Mouse (Mus musculus): ENCODE measurements around the gene Nufip2. TPM values are rescaled to one million over a fixed set of nuclear protein-coding genes. Genes with fewer than 3 reads are reported as not detected.
A peak's percentile ranks its signal among the peaks of the same experiment; 100 is the strongest.
"Not testable (repeated sequence)": the region's sequence is repeated elsewhere in the genome, so short reads cannot be mapped to it uniquely, and the experiment has no call there.

The Nufip2 gene
- polyA plus RNA-seq, 1 experiment from 2014 or later, result 5.7 TPM

- no peaks in the 10 kb centered on the region for H3K4me1 ChIP-seq (replicated peaks; ENCODE audit: control insufficient read depth, insufficient read depth, low read length)
- H3K4me2 ChIP-seq (ENCODE audit: low read depth, low read length, severe bottlenecking), result no peak overlapping the region
- no peak for ATAC-seq (replicated peaks; ENCODE audit: low FRiP score)
- H3K36me3 ChIP-seq (ENCODE audit: control insufficient read depth, insufficient read depth, low read length), result no peaks in the 10 kb centered on the region
- no peak for DNase-seq (ENCODE audit: low spot score)
- WGBS, result 92% methylated on average over 8 of the region's 8 CpGs
- no peak overlapping the region for H3K4me3 ChIP-seq (ENCODE audit: low read depth, low read length)
- no peak overlapping the region for H3K9ac ChIP-seq (ENCODE audit: low read length)
- no peaks in the 10 kb centered on the region for H3K9me3 ChIP-seq (ENCODE audit: control insufficient read depth, low read length)
- no peaks in the 10 kb centered on the region for H3K27me3 ChIP-seq (ENCODE audit: control insufficient read depth, insufficient read depth, low read length)
- no peak overlapping the region for H3K27ac ChIP-seq (ENCODE audit: low read depth, low read length)
Measured at GRCm38 (mm10) chr11:77664046-77664445, 21.9 kb upstream of the Nufip2 start.

- H3K36me3 ChIP-seq (ENCODE audit: control insufficient read depth, insufficient read depth, low read length); H3K4me3 ChIP-seq (ENCODE audit: low read depth, low read length); H3K9ac ChIP-seq (ENCODE audit: low read length); ATAC-seq (replicated peaks; ENCODE audit: low FRiP score); H3K27ac ChIP-seq (ENCODE audit: low read depth, low read length); H3K4me1 ChIP-seq (replicated peaks; ENCODE audit: control insufficient read depth, insufficient read depth, low read length); H3K9me3 ChIP-seq (ENCODE audit: control insufficient read depth, low read length); H3K4me2 ChIP-seq (ENCODE audit: low read depth, low read length, severe bottlenecking); H3K27me3 ChIP-seq (ENCODE audit: control insufficient read depth, insufficient read depth, low read length); DNase-seq (ENCODE audit: low spot score): not testable (repeated sequence)
- WGBS, result 75% methylated on average over 5 of the region's 5 CpGs
Measured at GRCm38 (mm10) chr11:77665384-77665783, 20.6 kb upstream of the Nufip2 start.

- H3K4me2 ChIP-seq (ENCODE audit: low read depth, low read length, severe bottlenecking); H3K9ac ChIP-seq (ENCODE audit: low read length); H3K27me3 ChIP-seq (ENCODE audit: control insufficient read depth, insufficient read depth, low read length); H3K36me3 ChIP-seq (ENCODE audit: control insufficient read depth, insufficient read depth, low read length); H3K9me3 ChIP-seq (ENCODE audit: control insufficient read depth, low read length); DNase-seq (ENCODE audit: low spot score); H3K27ac ChIP-seq (ENCODE audit: low read depth, low read length); H3K4me1 ChIP-seq (replicated peaks; ENCODE audit: control insufficient read depth, insufficient read depth, low read length); ATAC-seq (replicated peaks; ENCODE audit: low FRiP score); H3K4me3 ChIP-seq (ENCODE audit: low read depth, low read length): not testable (repeated sequence)
- 85% methylated on average over 8 of the region's 8 CpGs for WGBS
Measured at GRCm38 (mm10) chr11:77666766-77667165, 19.2 kb upstream of the Nufip2 start.

GRCm38 (mm10) chr11:77672746-77673145 lies 13.2 kb upstream of the Nufip2 start:
- H3K4me2 ChIP-seq (ENCODE audit: low read depth, low read length, severe bottlenecking), result no peak overlapping the region
- H3K36me3 ChIP-seq (ENCODE audit: control insufficient read depth, insufficient read depth, low read length), result no peaks in the 10 kb centered on the region
- WGBS, result 100% methylated on average over 2 of the region's 2 CpGs
- H3K9ac ChIP-seq (ENCODE audit: low read length), result no peak overlapping the region
- DNase-seq (ENCODE audit: low spot score), result no peak
- H3K27ac ChIP-seq (ENCODE audit: low read depth, low read length), result no peak overlapping the region
- no peaks in the 10 kb centered on the region; the same call in 1 of the 2 replicates for H3K9me3 ChIP-seq (ENCODE audit: control insufficient read depth, low read length)
- ATAC-seq (replicated peaks; ENCODE audit: low FRiP score), result no peak
- H3K4me3 ChIP-seq (ENCODE audit: low read depth, low read length), result no peak overlapping the region
- H3K4me1 ChIP-seq (replicated peaks; ENCODE audit: control insufficient read depth, insufficient read depth, low read length), result no peaks in the 10 kb centered on the region
- H3K27me3 ChIP-seq (ENCODE audit: control insufficient read depth, insufficient read depth, low read length), result no peaks in the 10 kb centered on the region

GRCm38 (mm10) chr11:77673428-77673991 lies 12.4 kb upstream of the Nufip2 start:
- DNase-seq (ENCODE audit: low spot score) (no peak), ATAC-seq (replicated peaks; ENCODE audit: low FRiP score) (no peak)
- H3K4me3 ChIP-seq (ENCODE audit: low read depth, low read length), result no peak overlapping the region
- no peak overlapping the region for H3K4me2 ChIP-seq (ENCODE audit: low read depth, low read length, severe bottlenecking)
- no peaks in the 10 kb centered on the region for H3K4me1 ChIP-seq (replicated peaks; ENCODE audit: control insufficient read depth, insufficient read depth, low read length)
- no peaks in the 10 kb centered on the region for H3K27me3 ChIP-seq (ENCODE audit: control insufficient read depth, insufficient read depth, low read length)
- H3K9me3 ChIP-seq (ENCODE audit: control insufficient read depth, low read length), result no peaks in the 10 kb centered on the region; the same call in 1 of the 2 replicates
- H3K27ac ChIP-seq (ENCODE audit: low read depth, low read length), result no peak overlapping the region
- no peak overlapping the region for H3K9ac ChIP-seq (ENCODE audit: low read length)
- WGBS, result 62% methylated on average over 4 of the region's 4 CpGs
- H3K36me3 ChIP-seq (ENCODE audit: control insufficient read depth, insufficient read depth, low read length), result no peaks in the 10 kb centered on the region

GRCm38 (mm10) chr11:77680018-77680417 lies 5.9 kb upstream of the Nufip2 start:
- Histone ChIP-seq H3K4me2 (ENCODE audit: low read depth, low read length, severe bottlenecking) (no peak overlapping the region), H3K9me3 (ENCODE audit: control insufficient read depth, low read length) (no peaks in the 10 kb centered on the region), H3K9ac (ENCODE audit: low read length) (no peak overlapping the region), H3K27me3 (ENCODE audit: control insufficient read depth, insufficient read depth, low read length) (no peaks in the 10 kb centered on the region), H3K27ac (ENCODE audit: low read depth, low read length) (no peak overlapping the region), H3K4me1 (replicated peaks; ENCODE audit: control insufficient read depth, insufficient read depth, low read length) (no peaks in the 10 kb centered on the region), H3K36me3 (ENCODE audit: control insufficient read depth, insufficient read depth, low read length) (no peaks in the 10 kb centered on the region), H3K4me3 (ENCODE audit: low read depth, low read length) (no peak overlapping the region)
- WGBS, result 5% methylated on average over 2 of the region's 2 CpGs
- DNase-seq (ENCODE audit: low spot score) (no peak), ATAC-seq (replicated peaks; ENCODE audit: low FRiP score) (no peak)

GRCm38 (mm10) chr11:77684896-77685295 lies 1.1 kb upstream of the Nufip2 start:
- no peak overlapping the region for H3K4me3 ChIP-seq (ENCODE audit: low read depth, low read length)
- 63% methylated on average over 2 of the region's 2 CpGs for WGBS
- H3K27me3 ChIP-seq (ENCODE audit: control insufficient read depth, insufficient read depth, low read length), result no peaks in the 10 kb centered on the region
- DNase-seq (ENCODE audit: low spot score) (no peak), ATAC-seq (replicated peaks; ENCODE audit: low FRiP score) (no peak)
- H3K36me3 ChIP-seq (ENCODE audit: control insufficient read depth, insufficient read depth, low read length), result no peaks in the 10 kb centered on the region
- peak overlapping the region; percentile 94; the same call in 1 of the 2 replicates for H3K27ac ChIP-seq (ENCODE audit: low read depth, low read length)
- no peaks in the 10 kb centered on the region for H3K9me3 ChIP-seq (ENCODE audit: control insufficient read depth, low read length)
- no peak overlapping the region for H3K4me2 ChIP-seq (ENCODE audit: low read depth, low read length, severe bottlenecking)
- H3K4me1 ChIP-seq (replicated peaks; ENCODE audit: control insufficient read depth, insufficient read depth, low read length), result 0 out of 2 replicates have a peak, but pooled peaks cover 3% of the 10 kb centered on the region
- H3K9ac ChIP-seq (ENCODE audit: low read length), result no peak overlapping the region

- H3K4me2 ChIP-seq (ENCODE audit: low read depth, low read length, severe bottlenecking), result peak overlapping the region; percentile 64
- H3K36me3 ChIP-seq (ENCODE audit: control insufficient read depth, insufficient read depth, low read length), result no peaks in the 10 kb centered on the region; the same call in 1 of the 2 replicates
- H3K4me1 ChIP-seq (replicated peaks; ENCODE audit: control insufficient read depth, insufficient read depth, low read length), result 0 out of 2 replicates have a peak, but pooled peaks cover 3% of the 10 kb centered on the region
- peak overlapping the region; percentile 94 for H3K27ac ChIP-seq (ENCODE audit: low read depth, low read length)
- H3K27me3 ChIP-seq (ENCODE audit: control insufficient read depth, insufficient read depth, low read length), result no peaks in the 10 kb centered on the region
- peak overlapping the region; percentile 99 for H3K4me3 ChIP-seq (ENCODE audit: low read depth, low read length)
- no peaks in the 10 kb centered on the region for H3K9me3 ChIP-seq (ENCODE audit: control insufficient read depth, low read length)
- ATAC-seq (replicated peaks; ENCODE audit: low FRiP score), result peak; percentile 56
- WGBS, result 1% methylated on average over 22 of the region's 30 CpGs
- H3K9ac ChIP-seq (ENCODE audit: low read length), result peak overlapping the region; percentile 99
- DNase-seq (ENCODE audit: low spot score), result peak; percentile 80
Measured at GRCm38 (mm10) chr11:77686346-77686840, 438 bp downstream of the Nufip2 start.
